Mouse (Mus musculus): Measurements from ENCODE around the gene Galnt15. TPM values are rescaled to one million over a fixed set of nuclear protein-coding genes. Genes with fewer than 3 reads are reported as not detected.
A peak's percentile ranks its signal among the peaks of the same experiment; 100 is the strongest.
"Not testable (repeated sequence)": the region's sequence is repeated elsewhere in the genome, so short reads cannot be mapped to it uniquely, and the experiment has no call there.

Gene Galnt15
- total RNA-seq, 2 experiments from 2014 or later, result 2.0 to 2.4 TPM

GRCm38 (mm10) chr14:32087584-32088248, 58.9 kb downstream of the Galnt15 start:
- DNase-seq (ENCODE audit: low spot score in 2 of 2), result not testable (repeated sequence)

DNA sequence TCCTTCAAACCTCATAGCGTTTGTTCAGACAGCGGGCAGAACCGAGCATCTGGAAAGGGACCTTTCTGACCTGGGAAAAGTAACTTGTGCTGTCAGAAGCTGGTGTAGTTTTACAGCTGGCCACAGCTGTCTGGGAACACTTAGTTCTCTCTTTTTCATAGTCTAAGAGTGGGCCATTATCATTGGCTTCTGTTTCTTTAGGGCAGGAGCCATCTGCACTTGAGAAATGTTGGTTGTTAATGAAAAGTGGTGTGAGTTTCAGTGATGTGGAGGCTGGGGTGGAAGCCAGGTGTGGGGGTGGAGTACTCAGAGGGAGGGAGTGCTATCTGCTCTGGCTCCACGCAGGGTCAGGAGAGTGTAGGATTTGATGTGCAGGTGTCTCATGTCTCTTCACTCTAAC, 62.3 kb downstream of the Galnt15 start:
- no peak for DNase-seq (ENCODE audit: low spot score in 2 of 2)

DNA sequence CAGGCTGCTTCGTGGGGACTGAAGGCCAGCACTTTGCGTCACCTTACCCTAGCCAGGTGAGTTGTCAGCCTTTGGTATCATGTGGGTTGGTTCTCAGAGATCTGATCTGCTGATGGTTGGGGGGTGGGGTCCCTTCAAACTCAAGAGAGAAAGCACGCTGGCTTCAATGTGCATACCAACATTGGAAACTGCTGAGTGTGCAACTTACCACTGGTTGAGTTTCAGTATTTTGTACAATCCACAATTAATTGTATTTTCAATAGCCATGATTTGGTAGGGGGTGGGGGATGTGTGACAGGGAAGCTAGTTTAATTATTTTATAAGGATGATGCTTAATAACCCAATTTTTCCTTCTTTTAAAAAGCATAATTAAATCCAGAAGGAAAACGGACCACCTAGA, 62.9 kb downstream of the Galnt15 start:
- DNase-seq (ENCODE audit: low spot score in 2 of 2), result no peak

DNA sequence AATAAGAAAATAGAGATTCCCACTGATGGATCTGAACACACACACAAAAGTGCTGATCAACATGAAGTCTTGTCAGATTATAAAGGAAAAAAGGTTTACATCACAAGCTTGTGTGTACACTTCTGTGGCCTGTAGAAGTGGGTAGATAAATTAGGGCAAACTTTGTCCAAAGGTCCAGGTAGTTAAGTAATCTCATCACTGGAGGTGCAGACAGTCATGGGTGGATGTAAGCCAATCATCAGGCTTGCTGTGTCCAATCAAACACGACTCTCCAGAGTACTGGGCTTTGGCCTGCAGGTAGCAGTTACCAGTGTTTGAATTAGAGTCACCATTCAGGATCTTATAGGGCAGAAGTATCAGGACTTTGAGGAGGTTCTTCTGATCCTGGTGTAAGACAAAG, 64.2 kb downstream of the Galnt15 start:
- DNase-seq (ENCODE audit: low spot score in 2 of 2), result no peak

- no peak for DNase-seq (ENCODE audit: low spot score in 2 of 2)
These were observed 64.8 kb downstream of the Galnt15 start for GRCm38 (mm10) chr14:32093500-32094117.

DNA sequence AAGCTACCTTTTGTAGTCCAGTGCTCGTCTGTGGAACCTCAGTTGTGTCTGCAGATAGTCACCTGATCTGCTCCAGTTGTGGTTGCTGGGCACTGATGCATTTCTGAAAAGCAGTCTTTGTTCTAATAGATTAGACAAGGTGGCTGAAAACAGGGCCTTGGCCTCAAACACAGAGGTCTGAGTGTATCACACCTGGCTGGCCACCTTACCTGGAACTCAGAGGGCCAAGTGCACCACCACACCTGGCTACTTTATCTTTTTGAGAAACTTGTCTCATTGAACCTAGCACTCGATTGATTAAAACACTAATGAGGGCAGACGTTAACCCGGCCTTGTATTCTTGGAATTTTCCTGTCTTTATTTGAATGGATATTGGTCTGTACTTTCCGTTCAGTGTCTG, 66.9 kb downstream of the Galnt15 start:
- no peak for DNase-seq (ENCODE audit: low spot score in 2 of 2)

GRCm38 (mm10) chr14:32096740-32097139, 68.0 kb downstream of the Galnt15 start:
- no peak for DNase-seq (ENCODE audit: low spot score in 2 of 2)

DNA sequence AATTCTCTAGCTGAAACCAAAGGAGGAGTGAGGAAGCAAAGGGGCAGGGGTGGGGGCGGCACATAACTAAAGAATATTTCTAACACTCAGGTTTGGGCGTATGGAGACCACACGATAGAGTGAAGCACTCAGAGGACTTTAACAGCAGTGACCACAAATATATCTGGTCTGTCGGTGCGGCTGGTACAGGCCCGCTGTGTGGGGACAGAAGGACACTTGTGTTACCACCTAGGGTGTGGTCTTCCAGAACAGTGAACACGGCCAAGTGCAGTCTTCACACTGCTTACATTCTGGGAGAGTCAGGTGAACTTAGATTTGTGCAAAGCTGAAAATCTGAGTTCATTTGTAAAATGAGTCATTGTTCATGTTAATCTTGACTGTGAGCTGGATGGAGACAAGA, 68.9 kb downstream of the Galnt15 start:
- DNase-seq (ENCODE audit: low spot score in 2 of 2), result no peak

DNA sequence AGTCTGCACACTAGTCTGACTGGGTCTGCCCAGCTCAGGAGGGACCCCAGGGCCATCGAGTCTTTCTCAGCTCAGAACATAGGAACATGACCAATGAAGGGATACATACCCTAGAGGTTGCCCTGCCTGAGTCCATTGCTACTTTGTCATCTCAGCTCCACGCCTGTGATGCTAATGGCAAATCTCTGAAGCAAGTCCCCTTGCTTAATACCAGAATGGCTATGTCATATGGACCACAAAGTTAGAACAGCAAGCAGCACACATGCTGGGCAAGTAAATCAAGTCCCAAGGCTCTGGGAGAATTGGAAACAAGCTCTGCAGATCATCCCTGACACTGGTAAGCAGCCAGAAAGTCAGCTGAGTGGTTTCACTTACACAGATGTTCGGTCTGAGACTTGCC, 70.2 kb downstream of the Galnt15 start:
- no peak for DNase-seq (ENCODE audit: low spot score in 2 of 2)

- DNase-seq (ENCODE audit: low spot score in 2 of 2), result peak; percentile 41 to 74
These were observed 74.8 kb downstream of the Galnt15 start for GRCm38 (mm10) chr14:32103556-32103955.

- no peak for DNase-seq (ENCODE audit: low spot score in 2 of 2)
These were observed 76.9 kb downstream of the Galnt15 start for GRCm38 (mm10) chr14:32105663-32106062.

GRCm38 (mm10) chr14:32106911-32107310, 78.1 kb downstream of the Galnt15 start:
- no peak for DNase-seq (ENCODE audit: low spot score in 2 of 2)

Other genes with a start within 250 kb of the Galnt15 start
- 10 to 100 TPM; 45.4 to 52.1 TPM for gene Ankrd28, start 198.3 kb upstream of the Galnt15 start, total RNA-seq (2021)
- gene Oxnad1, start 56.4 kb downstream of the Galnt15 start, total RNA-seq (2021), result 10 to 100 TPM; 15.1 to 15.5 TPM
- 10 to 100 TPM; 35.2 to 36.2 TPM for gene Dph3, start 56.7 kb downstream of the Galnt15 start, total RNA-seq (2021)
- not detected for gene Msmb, start 113.0 kb downstream of the Galnt15 start, total RNA-seq (2021)
- gene Ncoa4, start 130.9 kb downstream of the Galnt15 start, total RNA-seq (2021), result 100 to 1,000 TPM; 107 to 112 TPM
- 10 to 100 TPM; 72.7 to 74.1 TPM for gene Timm23, start 172.9 kb downstream of the Galnt15 start, total RNA-seq (2021)
- gene Parg, start 173.0 kb downstream of the Galnt15 start, total RNA-seq (2021), result 10 to 100 TPM; 39.2 to 47.4 TPM

Measured in layer of hippocampus, adult 18-20 months (tissue).